Mouse (Mus musculus): ENCODE measurements around the gene Acad10. TPM values are rescaled to one million over a fixed set of nuclear protein-coding genes. Genes with fewer than 3 reads are reported as not detected.

The Acad10 gene
- polyA plus RNA-seq, 1 experiment from 2014 or later = 1.5 TPM

Other genes starting within 250 kb of the Acad10 start
- gene Tmem116, start 208.6 kb downstream of the Acad10 start, polyA plus RNA-seq (2016; fragmentation: Nextera tagmentation; extraction: Ambion mirVana) = 2.4 and 4.6 TPM in 2 replicates
- gene Erp29, start 208.0 kb downstream of the Acad10 start, polyA plus RNA-seq (2016; fragmentation: Nextera tagmentation; extraction: Ambion mirVana) = 153 and 160 TPM in 2 replicates
- gene Adam1b, start 157.1 kb downstream of the Acad10 start, polyA plus RNA-seq (2016; fragmentation: Nextera tagmentation; extraction: Ambion mirVana) = 0.15 and 0.18 TPM in 2 replicates
- gene Adam1a, start 115.0 kb downstream of the Acad10 start, polyA plus RNA-seq (2016; fragmentation: Nextera tagmentation; extraction: Ambion mirVana) = 0.78 and 1.4 TPM in 2 replicates
- not detected in 2 replicates for gene Gm42878, start 115.0 kb downstream of the Acad10 start, polyA plus RNA-seq (2016; fragmentation: Nextera tagmentation; extraction: Ambion mirVana)
- 36.0 and 38.5 TPM in 2 replicates for gene Mapkapk5, start 114.6 kb downstream of the Acad10 start, polyA plus RNA-seq (2016; fragmentation: Nextera tagmentation; extraction: Ambion mirVana)
- 59.9 and 90.3 TPM in 2 replicates for gene Aldh2, start 66.7 kb downstream of the Acad10 start, polyA plus RNA-seq (2016; fragmentation: Nextera tagmentation; extraction: Ambion mirVana)
- gene Acad12, start 41.6 kb downstream of the Acad10 start, polyA plus RNA-seq (2016; fragmentation: Nextera tagmentation; extraction: Ambion mirVana) = 4.7 and 6.1 TPM in 2 replicates
- 33.2 and 35.5 TPM in 2 replicates for gene Brap, start within 50 bp of the Acad10 start, polyA plus RNA-seq (2016; fragmentation: Nextera tagmentation; extraction: Ambion mirVana)
- gene Atxn2, start 50.8 kb upstream of the Acad10 start, polyA plus RNA-seq (2016; fragmentation: Nextera tagmentation; extraction: Ambion mirVana) = 38.2 and 46.8 TPM in 2 replicates
- 15.3 and 18.2 TPM in 2 replicates for gene Sh2b3, start 177.1 kb upstream of the Acad10 start, polyA plus RNA-seq (2016; fragmentation: Nextera tagmentation; extraction: Ambion mirVana)
- 20.1 and 32.4 TPM in 2 replicates for gene Pheta1, start 188.5 kb upstream of the Acad10 start, polyA plus RNA-seq (2016; fragmentation: Nextera tagmentation; extraction: Ambion mirVana)

Measured in heart, embryonic 10.5 days (tissue).